Mouse (Mus musculus): Measurements from ENCODE around the gene Tmem143.

DNA sequence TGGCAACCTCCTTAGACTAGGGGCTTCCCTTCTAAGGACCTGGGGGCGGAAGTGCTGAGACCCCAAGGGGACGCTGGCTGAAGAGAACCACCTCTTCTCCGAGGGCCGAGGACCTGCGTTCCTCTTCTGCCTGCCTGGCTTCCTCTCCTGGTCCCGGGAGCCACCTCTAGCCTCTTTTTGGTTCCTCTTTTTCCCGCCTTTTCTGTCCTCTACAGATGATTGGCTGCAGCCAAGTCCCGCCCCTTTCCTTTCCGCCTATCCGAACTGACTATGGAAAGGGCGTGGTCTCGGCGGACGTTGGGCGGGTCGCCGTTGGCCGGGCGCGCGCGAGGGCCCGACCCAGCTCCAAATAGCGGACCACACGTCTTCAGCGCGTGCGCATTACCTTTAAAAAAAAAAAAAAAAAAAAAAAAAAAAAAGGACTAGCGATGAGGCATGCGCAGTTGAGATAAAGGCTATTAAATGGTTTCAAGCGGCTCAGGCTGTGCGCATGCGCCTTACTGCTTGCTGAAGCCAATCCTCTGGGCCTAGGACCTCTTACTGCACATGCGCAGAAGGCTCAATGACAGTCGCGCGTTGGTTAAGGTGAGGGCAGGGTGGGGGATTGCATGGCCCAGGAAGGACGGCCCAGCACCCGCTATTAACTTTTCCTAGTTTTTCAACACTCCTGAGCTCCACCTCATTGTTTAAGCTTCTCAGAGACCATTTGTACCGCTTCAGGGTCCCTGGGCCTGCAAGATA is at the start of gene Tmem143, which contains the start of gene Syngr4:
- TF ChIP-seq CTCF (IDR thresholded peaks at IDR 0.05; ENCODE audit: borderline replicate concordance, insufficient read depth, low read depth, low read length) (no peak), POLR2A (IDR thresholded peaks at IDR 0.05; ENCODE audit: borderline replicate concordance, insufficient read depth, low read length) (peak; percentile 97)
